Mouse (Mus musculus) midbrain, embryonic 16.5 days (tissue): ENCODE measurements at regions not wholly inside any gene's neighbourhood (a gene's known extent, or its start where the extent isn't known, plus 50 kb on each side); places are given as distances from the start of the nearest gene placed in this dataset.

Experiments used
- ATAC-seq: fragments of 200-750 bp; cut with Nextera tagmentation; 2 replicates; pipeline ENCODE4 v1.8.0; 2017; ENCODE audit warnings: moderate TSS enrichment
- H3K27ac ChIP-seq: fragments of 300-500 bp; sonication (generic); 2 replicates; pipeline ENCODE4 v1.5.1; 2014; ENCODE audit warnings: mild to moderate bottlenecking, low read length, mixed read lengths
- H3K27me3 ChIP-seq: fragments of 300-500 bp; sonication (generic); 2 replicates; pipeline ENCODE4 v1.6.1; 2014; ENCODE audit warnings: low read depth, low read length, mixed read lengths; ENCODE audit not compliant: control insufficient read depth, insufficient read depth
- H3K36me3 ChIP-seq: fragments of 300-500 bp; sonication (generic); 2 replicates; pipeline ENCODE4 v1.6.1; 2014; ENCODE audit warnings: mild to moderate bottlenecking, low read length, moderate library complexity, mixed read lengths; ENCODE audit not compliant: control insufficient read depth, insufficient read depth
- H3K4me1 ChIP-seq: fragments of 300-500 bp; sonication (generic); 2 replicates; pipeline ENCODE4 v1.6.1; 2014; ENCODE audit warnings: mild to moderate bottlenecking, low read length, mixed read lengths; ENCODE audit not compliant: control insufficient read depth, insufficient read depth
- H3K4me2 ChIP-seq: fragments of 300-500 bp; sonication (generic); 2 replicates; pipeline ENCODE4 v1.6.1; 2014; ENCODE audit warnings: mild to moderate bottlenecking, low read length, mixed read lengths
- H3K4me3 ChIP-seq: fragments of 300-500 bp; sonication (generic); 2 replicates; pipeline ENCODE4 v1.5.1; 2014; ENCODE audit warnings: low read depth, mild to moderate bottlenecking, low read length, moderate library complexity, mixed read lengths
- H3K9ac ChIP-seq: fragments of 300-500 bp; sonication (generic); 2 replicates; pipeline ENCODE4 v1.6.1; 2014; ENCODE audit warnings: low read depth, low read length, mixed read lengths
- H3K9me3 ChIP-seq: fragments of 300-500 bp; sonication (generic); replicated peaks from 2 replicates; pipeline ENCODE4 v1.6.1; 2014; ENCODE audit warnings: mild to moderate bottlenecking, low read length, mixed read lengths; ENCODE audit not compliant: control insufficient read depth, poor library complexity, severe bottlenecking
- WGBS: fragments of 180-500 bp; shearing (Covaris S2); extraction: QIAGEN DNeasy Blood & Tissue Kit; methylation state at CpG from one replicate; pipeline ENCODE4 v1.1.7; 2014; 5-methylcytosine and 5-hydroxymethylcytosine counted together

DNA sequence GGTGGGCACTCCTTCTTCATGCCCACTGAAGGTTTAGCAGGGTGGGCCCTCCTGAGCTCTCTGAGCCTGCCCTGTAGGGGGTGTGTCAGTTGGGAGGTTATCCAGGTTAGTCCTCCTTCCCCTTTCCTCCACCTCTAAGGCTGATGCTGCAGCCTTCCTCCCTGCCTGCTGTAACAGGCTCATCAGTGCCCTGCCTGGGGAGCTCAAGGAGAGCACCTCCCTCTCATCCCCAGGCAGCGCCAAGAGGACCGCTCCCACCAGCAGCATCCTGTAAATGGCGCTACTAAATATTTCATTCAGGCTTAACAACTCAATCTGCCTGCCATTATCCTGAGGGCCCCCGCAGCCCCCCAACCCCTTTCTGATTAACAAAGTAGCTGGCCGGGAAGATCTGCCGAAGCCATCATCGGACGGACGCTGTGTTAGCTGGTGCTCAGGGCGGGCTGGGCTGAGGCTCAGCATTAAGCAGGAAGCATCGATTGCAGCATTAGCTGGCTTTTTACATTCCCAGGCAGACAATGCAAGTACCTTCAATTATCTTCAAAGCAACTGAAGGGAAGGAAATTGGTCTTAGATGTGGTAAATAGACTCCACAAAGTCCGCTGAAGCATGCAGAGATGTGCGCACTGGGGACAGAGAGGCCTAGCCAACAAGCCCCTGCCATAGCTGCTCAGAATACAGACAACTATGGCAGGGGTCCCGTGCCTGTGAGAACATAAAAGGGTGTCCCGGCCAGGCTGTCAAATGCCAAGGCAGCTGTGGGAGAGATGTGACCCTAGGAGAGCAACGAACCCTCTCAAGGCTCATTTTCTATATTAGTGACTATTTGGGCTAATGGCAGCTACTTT lies 296.3 kb upstream of the Gm4791 start:
- H3K4me3 ChIP-seq: no peak overlapping the region
- H3K36me3 ChIP-seq: no peaks in the 10 kb centered on the region
- ATAC-seq: no peak; the same call in 1 of the 2 replicates
- peak overlapping the region; percentile 27; the same call in 1 of the 2 replicates for H3K4me2 ChIP-seq
- H3K4me1 ChIP-seq: peaks cover 18% of the 10 kb centered on the region
- 0 out of 2 replicates have a peak overlapping the region, but pooled peaks have one; percentile 1 for H3K9ac ChIP-seq
- peak overlapping the region; percentile 61 for H3K27ac ChIP-seq
- H3K27me3 ChIP-seq: no peaks in the 10 kb centered on the region
- no peaks in the 10 kb centered on the region for H3K9me3 ChIP-seq
- 8% methylated on average over 16 of the region's 16 CpGs for WGBS

DNA sequence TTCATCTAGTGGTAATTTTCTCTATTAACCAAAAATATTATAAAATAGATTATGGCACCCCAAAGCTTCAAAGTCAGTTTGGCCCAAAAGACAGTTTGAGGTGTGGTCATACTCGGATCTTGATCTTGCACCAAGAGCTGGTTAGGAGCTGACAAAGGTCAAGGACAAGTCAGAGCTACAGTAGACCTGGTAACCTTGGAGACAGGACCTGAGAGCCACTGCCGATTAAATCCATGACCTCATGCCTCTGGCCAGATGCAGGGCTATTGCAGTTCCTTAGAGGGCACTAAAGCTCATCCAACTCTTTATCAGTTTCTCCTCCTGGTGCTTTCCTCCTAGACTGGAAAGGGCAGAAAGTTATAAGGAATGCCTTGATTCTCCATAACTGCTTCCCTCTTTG lies 302.4 kb upstream of the Gm4791 start:
- Histone ChIP-seq H3K27me3 (no peaks in the 10 kb centered on the region), H3K4me3 (no peak overlapping the region), H3K4me2 (no peak overlapping the region), H3K4me1 (no peaks in the 10 kb centered on the region), H3K9ac (no peak overlapping the region), H3K27ac (no peak overlapping the region), H3K9me3 (no peaks in the 10 kb centered on the region), H3K36me3 (no peaks in the 10 kb centered on the region)
- 79% methylated on average over 2 of the region's 2 CpGs for WGBS
- ATAC-seq: no peak

DNA sequence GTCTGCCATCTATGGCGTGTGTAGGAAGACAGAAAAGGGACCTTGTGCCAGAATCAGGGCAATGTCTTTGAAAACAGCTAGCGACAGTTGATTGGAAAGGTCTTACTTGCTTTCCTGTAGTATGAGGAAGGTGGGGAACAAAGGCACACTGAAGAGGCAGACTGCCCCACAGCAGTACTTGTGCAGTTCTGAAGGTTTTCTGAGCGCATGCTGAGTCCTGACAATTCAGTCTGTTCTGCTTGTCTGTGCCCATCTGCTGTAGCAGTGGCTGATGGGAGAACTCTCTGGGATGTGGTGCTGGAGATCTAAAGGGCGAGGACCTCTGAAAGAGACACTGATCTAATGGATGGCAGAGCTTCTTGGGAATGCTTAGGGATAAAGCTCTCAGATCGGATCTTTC lies 309.2 kb upstream of the Gm4791 start:
- no peaks in the 10 kb centered on the region; the same call in 1 of the 2 replicates for H3K27me3 ChIP-seq
- ATAC-seq: no peak

DNA sequence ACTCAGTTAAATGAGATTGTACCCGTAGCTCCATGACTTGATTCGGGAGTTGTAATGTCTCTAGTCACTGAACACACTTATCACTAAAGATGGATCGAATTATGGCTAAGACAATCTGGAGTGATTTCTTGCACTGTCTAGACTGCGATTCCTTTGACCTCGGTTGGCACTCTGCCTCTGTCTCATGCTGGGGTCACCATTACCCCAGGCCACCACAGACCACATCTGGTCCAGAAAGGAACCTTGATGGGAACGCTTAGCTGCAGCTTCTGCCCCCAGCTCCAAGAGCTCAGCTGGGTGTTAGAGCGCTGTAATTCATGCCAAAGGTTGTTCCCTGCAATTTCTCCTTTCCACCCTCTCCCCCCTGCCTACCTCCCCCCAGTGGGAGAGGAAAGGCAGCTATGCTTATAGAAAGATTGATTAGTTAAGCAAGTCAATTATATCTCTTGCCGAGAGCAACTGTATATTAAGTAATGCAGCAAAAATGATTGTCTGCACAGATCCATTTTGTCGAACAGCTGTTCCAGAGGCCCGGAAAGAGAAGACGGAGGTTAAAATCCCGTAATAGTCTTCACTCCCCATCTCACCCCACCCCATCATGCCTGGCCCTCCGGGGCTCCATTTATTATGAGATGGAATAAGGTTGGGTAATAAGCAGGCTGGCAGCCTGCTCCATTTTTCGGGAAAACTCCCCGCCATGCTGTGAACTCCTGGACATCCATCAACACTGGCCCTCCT lies 314.3 kb upstream of the Gm4791 start:
- no peak for ATAC-seq
- H3K27ac ChIP-seq: 0 out of 2 replicates have a peak overlapping the region, but pooled peaks have one; percentile 20
- no peak overlapping the region for H3K4me3 ChIP-seq
- no peaks in the 10 kb centered on the region for H3K36me3 ChIP-seq
- H3K27me3 ChIP-seq: no peaks in the 10 kb centered on the region
- H3K4me2 ChIP-seq: no peak overlapping the region
- no peaks in the 10 kb centered on the region for H3K4me1 ChIP-seq
- H3K9me3 ChIP-seq: no peaks in the 10 kb centered on the region; the same call in 1 of the 2 replicates
- H3K9ac ChIP-seq: no peak overlapping the region
- 71% methylated on average over 15 of the region's 15 CpGs for WGBS

More for the DNA sequence above, 309.2 kb upstream of the Gm4791 start:
- Histone ChIP-seq H3K9ac (no peak overlapping the region), H3K9me3 (no peaks in the 10 kb centered on the region), H3K4me3 (no peak overlapping the region), H3K27ac (no peak overlapping the region), H3K4me1 (no peaks in the 10 kb centered on the region), H3K36me3 (no peaks in the 10 kb centered on the region), H3K4me2 (no peak overlapping the region)
- 54% methylated on average over 5 of the region's 5 CpGs for WGBS

DNA sequence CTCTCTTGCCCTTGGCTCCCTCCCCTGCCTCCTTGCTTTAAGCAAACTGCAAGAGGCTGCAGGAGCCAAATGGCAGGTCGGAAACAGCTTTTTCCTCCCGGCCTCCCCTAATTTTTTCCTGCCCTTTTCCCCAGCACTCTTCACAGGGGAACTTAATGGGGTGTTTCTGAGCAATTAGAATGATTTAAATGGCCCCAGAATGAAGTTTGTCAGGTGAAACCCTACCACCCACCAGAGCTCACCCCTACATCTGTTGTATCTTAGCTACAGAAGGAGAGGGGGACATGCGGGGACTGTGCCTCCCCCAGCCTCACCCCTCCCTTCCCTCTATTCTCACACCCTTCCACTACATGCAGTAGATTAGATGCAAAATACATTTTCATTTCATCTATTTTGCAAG lies 326.5 kb upstream of the Gm4791 start:
- Histone ChIP-seq H3K4me3 (no peak overlapping the region), H3K9me3 (no peaks in the 10 kb centered on the region), H3K9ac (no peak overlapping the region), H3K27me3 (no peaks in the 10 kb centered on the region), H3K4me1 (0 out of 2 replicates have a peak, but pooled peaks cover 3% of the 10 kb centered on the region), H3K27ac (no peak overlapping the region), H3K4me2 (no peak overlapping the region), H3K36me3 (no peaks in the 10 kb centered on the region)
- no peak for ATAC-seq
- 59% methylated on average over 3 of the region's 3 CpGs for WGBS

DNA sequence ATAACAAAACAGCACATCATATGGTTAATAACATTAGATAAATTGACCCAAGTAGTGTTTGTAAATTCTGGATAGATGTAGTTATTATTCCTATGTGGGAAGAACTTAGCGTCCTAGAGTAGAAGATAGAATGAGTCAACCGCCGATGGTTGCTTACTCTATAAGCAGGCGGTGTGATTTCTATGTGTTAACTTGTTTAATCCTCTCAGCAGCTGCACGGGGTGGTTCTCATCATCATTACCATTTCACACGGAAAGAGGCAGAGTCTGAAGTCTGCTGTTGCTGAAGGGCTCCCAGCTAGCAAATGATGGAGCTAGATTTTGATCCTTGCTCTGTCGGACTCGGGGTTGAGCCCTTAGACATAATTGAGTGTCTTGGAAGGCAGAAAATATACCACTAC lies 334.6 kb upstream of the 4931429L15Rik start:
- Histone ChIP-seq H3K9ac (no peak overlapping the region), H3K4me1 (no peaks in the 10 kb centered on the region), H3K4me2 (no peak overlapping the region), H3K27ac (no peak overlapping the region), H3K27me3 (no peaks in the 10 kb centered on the region; the same call in 1 of the 2 replicates), H3K4me3 (no peak overlapping the region), H3K36me3 (no peaks in the 10 kb centered on the region), H3K9me3 (no peaks in the 10 kb centered on the region)
- 77% methylated on average over 8 of the region's 8 CpGs for WGBS
- ATAC-seq: no peak

DNA sequence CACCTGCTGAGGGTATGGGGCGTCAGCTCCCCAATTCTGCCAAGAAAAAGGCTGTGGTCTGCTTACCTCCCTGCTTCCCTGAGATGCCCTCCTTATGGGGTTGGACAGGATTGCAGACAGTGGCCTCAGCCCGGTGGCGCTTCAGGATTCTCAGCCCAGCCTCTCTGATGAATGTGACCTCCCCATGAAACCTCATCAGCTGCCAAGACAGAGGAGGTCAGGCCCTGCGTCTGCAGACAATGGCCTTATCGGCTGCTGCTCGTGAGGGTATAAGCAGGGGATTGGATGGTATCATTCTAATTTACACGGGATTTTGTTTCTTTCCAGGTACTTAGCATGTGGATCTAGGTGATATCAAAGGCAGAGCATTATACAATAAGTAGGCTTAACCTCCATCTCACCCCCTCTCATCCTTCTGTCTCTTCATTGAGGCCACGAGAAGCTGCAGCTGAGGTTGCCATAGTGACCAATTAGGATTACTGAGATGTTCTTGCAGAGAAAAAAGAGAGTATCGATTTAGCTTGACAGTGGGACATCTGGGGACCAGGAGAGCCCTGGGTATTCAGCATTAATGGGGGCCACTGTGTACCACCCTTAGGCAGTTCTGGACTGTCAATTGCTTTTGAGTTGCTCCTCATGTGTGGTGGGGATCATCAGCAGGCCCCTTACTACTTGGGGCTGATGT lies 327.6 kb upstream of the 4931429L15Rik start:
- no peak overlapping the region for H3K4me2 ChIP-seq
- ATAC-seq: peak; percentile 59
- no peaks in the 10 kb centered on the region for H3K9me3 ChIP-seq
- no peaks in the 10 kb centered on the region for H3K27me3 ChIP-seq
- H3K4me1 ChIP-seq: peaks cover 8% of the 10 kb centered on the region
- H3K4me3 ChIP-seq: no peak overlapping the region
- peak overlapping the region; percentile 65 for H3K27ac ChIP-seq
- H3K36me3 ChIP-seq: no peaks in the 10 kb centered on the region
- 16% methylated on average over 9 of the region's 9 CpGs for WGBS
- no peak overlapping the region for H3K9ac ChIP-seq

DNA sequence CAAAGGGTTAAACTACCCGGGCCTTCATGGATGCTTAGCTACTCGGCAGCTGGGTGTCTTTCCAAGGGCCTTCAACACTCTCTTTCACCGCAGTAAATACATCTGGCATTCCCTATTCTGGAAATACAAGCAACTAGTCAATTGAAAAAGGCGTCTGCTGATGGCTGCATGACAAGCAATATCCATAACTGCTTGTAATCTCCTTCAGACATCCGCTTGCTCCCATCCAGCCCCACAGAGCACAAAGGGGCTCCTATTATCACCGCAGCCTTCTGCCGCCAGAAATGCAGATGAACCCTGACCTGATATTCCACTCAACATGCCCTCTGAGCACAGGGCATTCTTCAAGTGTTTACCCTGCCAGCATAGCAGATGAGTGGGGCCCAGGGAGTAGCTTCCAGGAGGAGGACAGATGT lies 325.7 kb upstream of the 4931429L15Rik start:
- Histone ChIP-seq H3K4me2 (no peak overlapping the region), H3K9me3 (no peaks in the 10 kb centered on the region), H3K36me3 (no peaks in the 10 kb centered on the region), H3K27me3 (no peaks in the 10 kb centered on the region), H3K4me1 (peaks cover 8% of the 10 kb centered on the region), H3K27ac (no peak overlapping the region), H3K9ac (no peak overlapping the region), H3K4me3 (no peak overlapping the region)
- ATAC-seq: 0 out of 2 replicates have a peak, but pooled peaks have one; percentile 22
- WGBS: 16% methylated on average over 7 of the region's 7 CpGs
